Mouse (Mus musculus) limb, embryonic 13.5 days (tissue): ENCODE results near the gene Plekhh1. TPM values are rescaled to one million over a fixed set of nuclear protein-coding genes. Genes with fewer than 3 reads are reported as not detected.

Source experiments
- ATAC-seq: fragments of 200-750 bp; cut with Nextera tagmentation; 2 replicates; pipeline ENCODE4 v1.8.0; 2017; ENCODE audit warnings: low read depth, moderate number of reproducible peaks, moderate TSS enrichment; ENCODE audit not compliant: low FRiP score
- H3K27ac ChIP-seq: fragments of 300-500 bp; sonication (generic); 2 replicates; pipeline ENCODE4 v1.5.1; 2015; ENCODE audit warnings: inconsistent platforms, mild to moderate bottlenecking, moderate library complexity
- H3K27me3 ChIP-seq: fragments of 300-500 bp; sonication (generic); 2 replicates; pipeline ENCODE4 v1.6.1; 2015; ENCODE audit warnings: mild to moderate bottlenecking, inconsistent platforms
- H3K36me3 ChIP-seq: fragments of 300-500 bp; sonication (generic); 2 replicates; pipeline ENCODE4 v1.6.1; 2015; ENCODE audit warnings: inconsistent platforms, mild to moderate bottlenecking, moderate library complexity
- H3K4me1 ChIP-seq: fragments of 300-500 bp; sonication (generic); 2 replicates; pipeline ENCODE4 v1.6.1; 2015; ENCODE audit warnings: inconsistent platforms
- H3K4me2 ChIP-seq: fragments of 300-500 bp; sonication (generic); replicated peaks from 2 replicates; pipeline ENCODE4 v1.6.1; 2015; ENCODE audit warnings: inconsistent platforms, mild to moderate bottlenecking, moderate library complexity
- H3K4me3 ChIP-seq: fragments of 300-500 bp; sonication (generic); 2 replicates; pipeline ENCODE4 v1.5.1; 2015; ENCODE audit warnings: moderate library complexity, mild to moderate bottlenecking, inconsistent platforms
- H3K9ac ChIP-seq: fragments of 300-500 bp; sonication (generic); 2 replicates; pipeline ENCODE4 v1.6.1; 2015; ENCODE audit warnings: mild to moderate bottlenecking, inconsistent platforms
- H3K9me3 ChIP-seq: fragments of 300-500 bp; sonication (generic); 2 replicates; pipeline ENCODE4 v1.6.1; 2016; ENCODE audit warnings: inconsistent platforms
- WGBS: fragments of 180-500 bp; shearing (Covaris S2); methylation state at CpG from one replicate; pipeline ENCODE4 v1.1.7; 2015; 5-methylcytosine and 5-hydroxymethylcytosine counted together
- polyA plus RNA-seq: library from polyadenylated mRNA; unstranded; fragments of >200 nt; fragmentation: Nextera tagmentation; extraction: Ambion mirVana; gene quantifications from 2 replicates; pipeline ENCODE4 v1.2.1, GENCODE M21; 2015

Gene Plekhh1
- polyA plus RNA-seq, 1 experiment from 2014 or later, result 1.7 TPM

DNA sequence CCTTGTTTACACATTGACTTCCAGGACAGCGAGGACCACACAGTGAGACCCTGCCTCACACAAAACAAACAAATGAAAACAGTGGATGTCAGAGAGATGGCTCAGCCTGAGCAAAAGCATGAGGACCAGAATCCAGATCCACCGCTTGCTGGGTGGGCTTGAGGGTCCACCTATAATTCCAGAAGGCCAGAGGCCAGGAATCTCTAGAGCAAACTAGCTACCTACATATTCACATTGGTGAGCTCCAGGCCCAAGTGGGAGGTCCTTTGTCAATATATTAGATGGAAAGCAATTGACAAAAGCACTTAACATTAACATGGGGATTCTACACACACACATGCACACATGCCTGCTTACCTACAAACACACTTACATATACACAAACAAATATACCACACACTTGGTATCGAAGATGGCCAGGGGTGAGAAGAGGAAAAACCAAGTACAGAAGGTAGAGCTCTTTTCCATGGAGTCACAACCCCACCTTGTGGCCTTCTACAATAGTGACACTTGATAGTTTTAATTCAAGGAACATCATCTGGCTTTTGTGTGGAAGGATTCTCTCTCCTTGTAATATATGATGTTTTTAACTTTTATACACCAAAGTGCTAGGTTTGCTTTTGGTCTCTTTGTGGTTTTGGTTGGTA is 68.3 kb downstream of the Plekhh1 start:
- Histone ChIP-seq H3K9me3 (no peaks in the 10 kb centered on the region), H3K4me1 (no peaks in the 10 kb centered on the region), H3K36me3 (no peaks in the 10 kb centered on the region), H3K4me3 (no peak overlapping the region), H3K27me3 (0 out of 2 replicates have a peak, but pooled peaks cover 4% of the 10 kb centered on the region), H3K4me2 (no peak overlapping the region), H3K27ac (no peak overlapping the region), H3K9ac (no peak overlapping the region)
- ATAC-seq, result no peak
- 70% methylated on average over 3 of the region's 3 CpGs for WGBS

- Histone ChIP-seq H3K9ac (no peak overlapping the region), H3K27ac (no peak overlapping the region), H3K36me3 (no peaks in the 10 kb centered on the region), H3K9me3 (no peaks in the 10 kb centered on the region), H3K4me3 (no peak overlapping the region), H3K4me2 (no peak overlapping the region), H3K4me1 (no peaks in the 10 kb centered on the region), H3K27me3 (0 out of 2 replicates have a peak, but pooled peaks cover 4% of the 10 kb centered on the region)
- no peak for ATAC-seq
- WGBS, result 75% methylated on average over 3 of the region's 3 CpGs
Observed at GRCm38 (mm10) chr12:79103773-79104172, 74.8 kb downstream of the Plekhh1 start.

DNA sequence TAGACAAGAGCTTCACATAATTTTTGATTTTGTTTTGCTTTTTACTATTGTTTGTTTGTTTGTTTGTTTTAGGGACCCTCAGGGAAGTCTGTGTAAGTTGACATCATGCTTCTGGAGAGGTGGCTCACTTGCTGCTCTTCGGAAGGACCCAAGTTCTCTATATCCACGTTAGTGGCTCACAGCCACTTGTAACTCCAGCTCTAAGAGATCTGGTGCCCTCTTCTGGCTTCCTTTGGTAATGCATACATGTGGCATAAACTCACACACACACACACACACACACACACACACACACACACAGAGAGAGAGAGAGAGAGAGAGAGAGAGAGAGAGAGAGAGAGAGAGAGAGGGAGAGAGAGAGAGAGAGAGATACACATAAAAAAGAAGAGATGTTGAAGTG is 75.6 kb downstream of the Plekhh1 start:
- 69% methylated on average over 2 of the region's 2 CpGs for WGBS
- H3K9ac ChIP-seq, result no peak overlapping the region

DNA sequence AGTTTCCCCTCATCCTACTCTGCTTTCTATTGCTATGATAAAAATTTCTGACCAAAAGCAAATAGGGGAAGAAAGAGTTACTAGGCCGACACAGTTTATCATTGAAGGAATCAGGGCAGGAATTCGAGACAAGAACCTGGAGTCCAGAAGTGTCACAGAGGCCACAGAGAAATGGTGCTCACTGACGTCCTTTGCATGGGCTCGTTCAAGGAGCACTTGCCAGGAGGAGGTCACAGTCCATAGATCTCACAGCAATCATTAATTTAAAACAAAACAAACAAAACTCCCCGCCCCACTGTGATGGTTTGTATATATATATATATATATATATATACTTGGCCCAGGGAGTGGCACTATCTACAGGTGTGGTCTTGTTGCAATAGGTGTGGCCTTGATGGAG is 76.3 kb downstream of the Plekhh1 start:
- Histone ChIP-seq H3K4me2 (no peak overlapping the region), H3K4me3 (no peak overlapping the region), H3K27me3 (0 out of 2 replicates have a peak, but pooled peaks cover 4% of the 10 kb centered on the region), H3K27ac (no peak overlapping the region), H3K9ac (no peak overlapping the region), H3K36me3 (no peaks in the 10 kb centered on the region), H3K4me1 (no peaks in the 10 kb centered on the region), H3K9me3 (no peaks in the 10 kb centered on the region)
- 89% methylated on average over 5 of the region's 5 CpGs for WGBS
- no peak for ATAC-seq

More for the DNA sequence above, 75.6 kb downstream of the Plekhh1 start:
- Histone ChIP-seq H3K9me3 (no peaks in the 10 kb centered on the region), H3K4me2 (no peak overlapping the region), H3K4me1 (no peaks in the 10 kb centered on the region), H3K27me3 (0 out of 2 replicates have a peak, but pooled peaks cover 4% of the 10 kb centered on the region), H3K36me3 (no peaks in the 10 kb centered on the region), H3K27ac (no peak overlapping the region), H3K4me3 (no peak overlapping the region)
- ATAC-seq, result no peak

DNA sequence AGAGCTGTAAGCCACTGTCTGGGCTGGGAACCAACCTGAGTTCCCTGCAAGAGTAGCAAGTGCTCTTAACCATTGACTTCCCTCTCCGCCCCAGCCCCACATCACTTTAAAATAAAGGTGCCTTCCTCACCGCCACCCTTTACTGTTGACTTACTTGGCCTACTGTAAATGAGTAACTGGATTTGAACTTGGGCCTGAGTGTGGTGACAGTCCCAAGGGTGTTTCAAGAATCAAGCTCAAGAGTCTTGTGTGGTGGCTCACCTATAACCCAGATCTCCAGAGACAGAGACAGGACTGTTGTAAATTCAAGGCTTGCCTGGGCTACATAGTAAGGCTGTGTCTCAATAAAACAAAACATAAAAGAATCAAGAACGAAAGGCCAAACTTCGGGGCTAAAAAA is 90.0 kb downstream of the Plekhh1 start:
- WGBS, result 88% methylated on average over 4 of the region's 4 CpGs
- no peak overlapping the region for H3K4me2 ChIP-seq
- H3K9ac ChIP-seq, result no peak overlapping the region
- no peak for ATAC-seq
- H3K4me3 ChIP-seq, result no peak overlapping the region
- no peaks in the 10 kb centered on the region for H3K27me3 ChIP-seq
- no peaks in the 10 kb centered on the region for H3K9me3 ChIP-seq
- H3K4me1 ChIP-seq, result no peaks in the 10 kb centered on the region
- H3K36me3 ChIP-seq, result no peaks in the 10 kb centered on the region
- H3K27ac ChIP-seq, result no peak overlapping the region

GRCm38 (mm10) chr12:79122820-79123219 is 93.9 kb downstream of the Plekhh1 start:
- no peak overlapping the region for H3K4me3 ChIP-seq
- H3K9me3 ChIP-seq, result no peaks in the 10 kb centered on the region
- H3K27me3 ChIP-seq, result no peaks in the 10 kb centered on the region
- no peak overlapping the region for H3K9ac ChIP-seq
- no peak overlapping the region for H3K27ac ChIP-seq
- no peak overlapping the region for H3K4me2 ChIP-seq
- peak; percentile 48; the same call in 1 of the 2 replicates for ATAC-seq
- H3K4me1 ChIP-seq, result no peaks in the 10 kb centered on the region
- 24% methylated on average over 3 of the region's 3 CpGs for WGBS
- H3K36me3 ChIP-seq, result no peaks in the 10 kb centered on the region

DNA sequence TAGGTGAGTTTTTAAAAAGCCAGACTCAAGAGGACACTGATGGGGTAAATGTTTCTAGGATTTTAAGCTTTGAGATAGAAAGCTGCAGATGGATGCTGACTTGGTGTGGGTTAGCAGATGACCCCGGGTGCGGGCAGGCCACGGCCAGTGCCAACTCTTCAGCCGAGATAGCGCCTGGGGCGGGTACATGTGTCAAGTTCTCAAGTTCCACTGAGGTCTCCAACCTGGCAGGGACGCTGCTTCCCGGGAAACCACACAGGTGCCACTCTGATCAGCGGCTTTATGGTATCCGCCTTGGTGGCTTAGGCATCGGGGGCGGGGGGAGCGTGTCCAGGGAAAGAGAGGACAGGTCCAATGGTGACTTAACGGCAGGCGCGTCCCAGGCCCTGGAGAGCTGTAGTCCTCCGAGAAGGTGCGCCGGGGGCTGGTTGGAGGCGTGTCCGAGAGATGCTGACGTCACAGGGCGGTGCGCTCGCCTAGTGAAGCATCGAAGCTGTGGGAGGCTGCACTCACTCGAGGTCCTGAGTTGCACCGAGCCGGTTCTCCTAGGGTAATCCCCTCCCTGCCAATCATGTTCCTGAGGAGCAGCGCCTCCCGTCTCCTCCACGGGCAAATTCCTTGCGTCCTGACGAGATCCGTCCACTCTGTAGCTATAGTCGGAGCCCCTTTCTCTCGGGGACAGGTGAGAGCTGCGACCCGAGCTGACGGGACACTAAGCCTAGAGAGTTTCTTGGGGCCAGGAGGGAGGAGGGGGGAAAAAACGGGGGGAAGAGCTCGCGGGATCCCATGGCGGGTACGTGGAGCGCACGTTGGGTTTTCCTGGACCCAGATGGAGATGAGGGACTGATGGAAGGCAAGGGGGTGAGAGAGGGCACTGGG is 101.6 kb downstream of the Plekhh1 start, which contains the start of gene Arg2:
Arg2 (plus strand) TSS at position 479 of the 879 bp plus-strand sequence.
- Histone ChIP-seq H3K4me3 (peak within 1 kb of the TSS; percentile 53), H3K9me3 (no peaks in the 10 kb centered on the region), H3K4me1 (peaks cover 19% of the 10 kb centered on the region), H3K36me3 (no peaks in the 10 kb centered on the region), H3K27ac (no peak within 1 kb of the TSS), H3K9ac (peak within 1 kb of the TSS; percentile 66), H3K4me2 (peak within 1 kb of the TSS; percentile 97), H3K27me3 (peaks cover 46% of the 10 kb centered on the region)
- ATAC-seq, result peak; percentile 95
- WGBS, result under 1% methylated on average over 47 of the region's 47 CpGs

Other genes with a start within 250 kb of the Plekhh1 start
- 60.1 and 61.7 TPM in 2 replicates for gene Atp6v1d, start 167.5 kb upstream of the Plekhh1 start, polyA plus RNA-seq
- 214 and 218 TPM in 2 replicates for gene Eif2s1, start 167.3 kb upstream of the Plekhh1 start, polyA plus RNA-seq
- gene Plek2, start 122.2 kb upstream of the Plekhh1 start, polyA plus RNA-seq, result 2.8 TPM in 2 replicates
- gene Tmem229b, start 21.5 kb upstream of the Plekhh1 start, polyA plus RNA-seq, result 4.8 and 5.3 TPM in 2 replicates
- gene Pigh, start 60.5 kb downstream of the Plekhh1 start, polyA plus RNA-seq, result 36.0 and 37.0 TPM in 2 replicates
- 1.4 and 1.6 TPM in 2 replicates for gene Arg2, start 101.6 kb downstream of the Plekhh1 start, polyA plus RNA-seq
- 103 and 104 TPM in 2 replicates for gene Vti1b, start 143.5 kb downstream of the Plekhh1 start, polyA plus RNA-seq
- gene Rdh11, start 163.1 kb downstream of the Plekhh1 start, polyA plus RNA-seq, result 23.5 and 27.0 TPM in 2 replicates
- 3.5 TPM in 2 replicates for gene Rdh12, start 179.8 kb downstream of the Plekhh1 start, polyA plus RNA-seq